Mouse (Mus musculus) layer of hippocampus, adult 2 months (tissue): ENCODE measurements around the gene Ppp1r2. TPM values are rescaled to one million over a fixed set of nuclear protein-coding genes. Genes with fewer than 3 reads are reported as not detected.
A peak's percentile ranks its signal among the peaks of the same experiment; 100 is the strongest.

ENCODE experiments used
- DNase-seq, 2 experiments: peaks; one replicate each; pipeline ENCODE4 v3.0.0; 2022; ENCODE audit warnings: low spot score in 2 of 2
- H3K27ac ChIP-seq: fragments of 200-600 bp; 2 replicates; pipeline ENCODE4 v1.8.1; 2022
- H3K4me3 ChIP-seq: fragments of 200-600 bp; 2 replicates; pipeline ENCODE4 v1.8.1; 2022; ENCODE audit warnings: mild to moderate bottlenecking
- CTCF ChIP-seq: fragments of 200-600 bp; conservative IDR thresholded peaks from 2 replicates; pipeline ENCODE4 v1.8.1; 2022; ENCODE audit warnings: antibody characterized with exemption, mild to moderate bottlenecking, moderate library complexity
- microRNA-seq, 2 experiments: library from miRNA; unstranded; fragments of <30 nt; microRNA quantifications; one replicate each; pipeline ENCODE4 v1.2.0; 2021
- total RNA-seq, 2 experiments: library from RNA; stranded (reverse); gene quantifications; 2 replicates each; pipeline ENCODE4 v1.2.3; 2021

Ppp1r2 gene
- total RNA-seq, 2 experiments from 2014 or later = 93.3 to 98.1 TPM

- no peak for TF ChIP-seq CTCF
- no peak overlapping the region for H3K27ac ChIP-seq
- no peak overlapping the region for H3K4me3 ChIP-seq
- no peak for DNase-seq
Measured at GRCm38 (mm10) chr16:31210453-31210852, 64.6 kb downstream of the Ppp1r2 start.

- no peak for DNase-seq
- Histone ChIP-seq H3K27ac (no peak overlapping the region), H3K4me3 (no peak overlapping the region)
- TF ChIP-seq CTCF = no peak
Measured at GRCm38 (mm10) chr16:31209911-31210310, 65.2 kb downstream of the Ppp1r2 start.

- no peak for TF ChIP-seq CTCF
- no peak for DNase-seq
Measured at GRCm38 (mm10) chr16:31205726-31206125, 69.4 kb downstream of the Ppp1r2 start.

GRCm38 (mm10) chr16:31205187-31205586, 69.9 kb downstream of the Ppp1r2 start:
- H3K27ac ChIP-seq = no peak overlapping the region
- no peak overlapping the region for H3K4me3 ChIP-seq
- no peak for DNase-seq
- TF ChIP-seq CTCF = no peak

More at GRCm38 (mm10) chr16:31205726-31206125, 69.4 kb downstream of the Ppp1r2 start:
- Histone ChIP-seq H3K4me3 (no peak overlapping the region), H3K27ac (no peak overlapping the region)

GRCm38 (mm10) chr16:31204216-31204615, 70.9 kb downstream of the Ppp1r2 start:
- H3K4me3 ChIP-seq = no peak overlapping the region
- no peak for TF ChIP-seq CTCF
- DNase-seq = no peak
- peak overlapping the region; percentile 57; the same call in 1 of the 2 replicates for H3K27ac ChIP-seq

- no peak for DNase-seq
- H3K27ac ChIP-seq = peak overlapping the region; percentile 88
- H3K4me3 ChIP-seq = peak overlapping the region; percentile 49
- TF ChIP-seq CTCF = no peak
Measured at GRCm38 (mm10) chr16:31201704-31202103, 73.4 kb downstream of the Ppp1r2 start.

Small RNA genes within 50 kb of the gene (microRNA-seq; reads per million reads assigned to microRNA genes)
- 0 reads per million in 2 experiments for gene Gm27415

Other genes with a start within 250 kb of the Ppp1r2 start
- 10 to 100 TPM; 18.2 to 19.0 TPM for gene Xxylt1, start 193.8 kb downstream of the Ppp1r2 start, total RNA-seq
- gene Acap2, start 74.0 kb downstream of the Ppp1r2 start, total RNA-seq = 100 to 1,000 TPM; 140 to 148 TPM
- 100 to 1,000 TPM; 107 to 123 TPM for gene Apod, start 39.5 kb upstream of the Ppp1r2 start, total RNA-seq
- gene Bdh1, start 147.0 kb upstream of the Ppp1r2 start, total RNA-seq = 10 to 100 TPM; 92.4 to 95.6 TPM